27 mouse cellular contexts compared by ENCODE assay signal in the genomic region with DNA sequence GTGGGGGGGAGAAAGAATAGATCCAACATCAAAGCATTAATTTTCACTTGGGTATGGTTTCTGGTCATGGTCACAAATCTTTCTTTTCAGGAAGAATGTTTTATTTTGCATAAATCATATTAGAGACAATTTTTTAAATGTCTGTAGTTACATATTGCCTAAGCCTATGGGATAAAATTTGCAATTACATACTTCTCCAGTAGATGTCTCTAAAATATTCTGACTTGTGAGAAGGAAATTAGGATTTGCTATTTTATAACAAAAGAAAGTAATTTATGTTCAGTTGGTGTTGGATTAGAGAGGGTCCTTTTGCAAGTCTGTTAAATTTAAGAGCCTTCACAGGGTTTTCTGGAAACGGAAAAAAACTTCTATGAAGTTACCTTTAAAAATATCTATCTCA. TPM values are rescaled to one million over a fixed set of nuclear protein-coding genes. Genes with fewer than 3 reads are reported as not detected.
A peak's percentile ranks its signal among the peaks of the same experiment; 100 is the strongest.
DNase-seq lines count a peak whose midpoint lies in the region; ATAC-seq and TF ChIP-seq lines count a peak whose summit lies in the region.
"Had no signal": no experiment of that assay in that cellular context is flagged by ENCODE, and none has a peak within 500 bp of the region (broad histone marks: within the 10 kb centered on the region; RNA-seq: fewer than 3 reads in every experiment).

No protein-coding gene starts in this region.

- WGBS in hindbrain, postnatal 0 days: 69% methylated on average over 1 of the region's 1 CpGs
- 77% methylated on average over 1 of the region's 1 CpGs for WGBS in hindbrain, embryonic 10.5 days
- WGBS in midbrain, embryonic 14.5 days: 78% methylated on average over 1 of the region's 1 CpGs
- WGBS in midbrain, embryonic 15.5 days: 64% methylated on average over 1 of the region's 1 CpGs

- H3K9ac ChIP-seq in hindbrain, postnatal 0 days (replicated peaks; ENCODE audit: low read length): no peak overlapping the region
- no peak overlapping the region for H3K9ac ChIP-seq in midbrain, embryonic 14.5 days (replicated peaks; ENCODE audit: low read length)
- no peak overlapping the region for H3K9ac ChIP-seq in midbrain, embryonic 15.5 days
- H3K9ac ChIP-seq: embryonic facial prominence, embryonic 12.5 days; forebrain, embryonic 15.5 days; heart, embryonic 13.5 days; hindbrain, embryonic 15.5 days; kidney, embryonic 15.5 days; liver, embryonic 15.5 days had no signal

- ATAC-seq in hindbrain, postnatal 0 days: no peak
- ATAC-seq in midbrain, embryonic 14.5 days (ENCODE audit: low FRiP score, low TSS enrichment): no peak
- ATAC-seq in midbrain, embryonic 15.5 days (replicated peaks): no peak
- ATAC-seq: forebrain, embryonic 15.5 days; intestine, embryonic 16.5 days had no signal

- peak; percentile 20 for TF ChIP-seq CTCF in hindbrain, postnatal 0 days (IDR thresholded peaks at IDR 0.05; ENCODE audit: low read depth)

- no peaks in the 10 kb centered on the region for H3K36me3 ChIP-seq in hindbrain, postnatal 0 days (ENCODE audit: insufficient read depth, low read length)
- H3K36me3 ChIP-seq in hindbrain, embryonic 10.5 days: no peaks in the 10 kb centered on the region
- no peaks in the 10 kb centered on the region for H3K36me3 ChIP-seq in midbrain, embryonic 14.5 days (ENCODE audit: control insufficient read depth, insufficient read depth, low read length)
- no peaks in the 10 kb centered on the region for H3K36me3 ChIP-seq in midbrain, embryonic 15.5 days (replicated peaks)
- H3K36me3 ChIP-seq: embryonic facial prominence, embryonic 12.5 days; forebrain, embryonic 15.5 days; heart, embryonic 13.5 days; hindbrain, embryonic 15.5 days; kidney, embryonic 15.5 days; limb, embryonic 10.5 days; liver, embryonic 15.5 days had no signal

- no peak overlapping the region for H3K4me2 ChIP-seq in hindbrain, postnatal 0 days (ENCODE audit: low read depth, low read length)
- no peak overlapping the region for H3K4me2 ChIP-seq in midbrain, embryonic 14.5 days (ENCODE audit: low read length)
- H3K4me2 ChIP-seq in midbrain, embryonic 15.5 days: no peak overlapping the region
- H3K4me2 ChIP-seq: embryonic facial prominence, embryonic 12.5 days; forebrain, embryonic 15.5 days; heart, embryonic 13.5 days; hindbrain, embryonic 15.5 days; kidney, embryonic 15.5 days; liver, embryonic 15.5 days had no signal

- no peaks in the 10 kb centered on the region for H3K4me1 ChIP-seq in hindbrain, postnatal 0 days (ENCODE audit: insufficient read depth, low read length)
- no peaks in the 10 kb centered on the region for H3K4me1 ChIP-seq in hindbrain, embryonic 10.5 days (replicated peaks)
- H3K4me1 ChIP-seq in midbrain, embryonic 14.5 days (ENCODE audit: control insufficient read depth, insufficient read depth, low read length): peaks cover 2% of the 10 kb centered on the region; the same call in 1 of the 2 replicates
- H3K4me1 ChIP-seq in midbrain, embryonic 15.5 days: peaks cover 2% of the 10 kb centered on the region; the same call in 1 of the 2 replicates
- H3K4me1 ChIP-seq: embryonic facial prominence, embryonic 12.5 days; heart, embryonic 13.5 days; hindbrain, embryonic 15.5 days; kidney, embryonic 15.5 days; limb, embryonic 10.5 days; liver, embryonic 15.5 days had no signal

- H3K27me3 ChIP-seq in hindbrain, postnatal 0 days (ENCODE audit: insufficient read depth, low read length): no peaks in the 10 kb centered on the region
- no peaks in the 10 kb centered on the region for H3K27me3 ChIP-seq in hindbrain, embryonic 10.5 days (ENCODE audit: insufficient read depth, poor library complexity, severe bottlenecking)
- no peaks in the 10 kb centered on the region for H3K27me3 ChIP-seq in midbrain, embryonic 14.5 days (ENCODE audit: control insufficient read depth, insufficient read depth, low read length)
- no peaks in the 10 kb centered on the region for H3K27me3 ChIP-seq in midbrain, embryonic 15.5 days (replicated peaks)
- H3K27me3 ChIP-seq: embryonic facial prominence, embryonic 12.5 days; forebrain, embryonic 15.5 days; heart, embryonic 13.5 days; hindbrain, embryonic 15.5 days; kidney, embryonic 15.5 days; liver, embryonic 15.5 days had no signal

- H3K9me3 ChIP-seq in hindbrain, postnatal 0 days (ENCODE audit: low read length): no peaks in the 10 kb centered on the region
- no peaks in the 10 kb centered on the region for H3K9me3 ChIP-seq in hindbrain, embryonic 10.5 days
- no peaks in the 10 kb centered on the region for H3K9me3 ChIP-seq in midbrain, embryonic 14.5 days (ENCODE audit: control insufficient read depth, low read length)
- H3K9me3 ChIP-seq in midbrain, embryonic 15.5 days: no peaks in the 10 kb centered on the region
- H3K9me3 ChIP-seq: embryonic facial prominence, embryonic 12.5 days; forebrain, embryonic 15.5 days; heart, embryonic 13.5 days; hindbrain, embryonic 15.5 days; kidney, embryonic 15.5 days; limb, embryonic 10.5 days; liver, embryonic 15.5 days had no signal

- no peak overlapping the region for H3K4me3 ChIP-seq in hindbrain, postnatal 0 days (ENCODE audit: low read length)
- H3K4me3 ChIP-seq in hindbrain, embryonic 10.5 days: no peak overlapping the region
- no peak overlapping the region for H3K4me3 ChIP-seq in midbrain, embryonic 14.5 days (replicated peaks; ENCODE audit: low read depth, low read length)
- no peak overlapping the region for H3K4me3 ChIP-seq in midbrain, embryonic 15.5 days
- H3K4me3 ChIP-seq: embryonic facial prominence, embryonic 12.5 days; forebrain, embryonic 15.5 days; heart, embryonic 13.5 days; hindbrain, embryonic 15.5 days; kidney, embryonic 15.5 days; limb, embryonic 10.5 days; liver, embryonic 15.5 days had no signal

- no peak overlapping the region for H3K27ac ChIP-seq in hindbrain, postnatal 0 days
- no peak overlapping the region for H3K27ac ChIP-seq in hindbrain, embryonic 10.5 days
- no peak overlapping the region for H3K27ac ChIP-seq in midbrain, embryonic 14.5 days (replicated peaks; ENCODE audit: low read depth, low read length)
- H3K27ac ChIP-seq in midbrain, embryonic 15.5 days: no peak overlapping the region
- H3K27ac ChIP-seq: embryonic facial prominence, embryonic 12.5 days; forebrain, embryonic 15.5 days; heart, embryonic 13.5 days; hindbrain, embryonic 15.5 days; kidney, embryonic 15.5 days; limb, embryonic 10.5 days; liver, embryonic 15.5 days; macrophage had no signal

- DNase-seq in hindbrain, postnatal 0 days (ENCODE audit: low spot score): peak; percentile 12
- DNase-seq in hindbrain, embryonic 10.5 days (ENCODE audit: low spot score): no peak
- DNase-seq in midbrain, embryonic 14.5 days: peak; percentile 51
- DNase-seq in brain, adult 2 months (ENCODE audit: low read depth, low spot score): peak; percentile 2
- DNase-seq in thymus, adult 18-20 months: no peak
- no peak for DNase-seq in right cerebral cortex, postnatal 14 days
- DNase-seq: adrenal gland, postnatal 25 days; cerebellum, adult 11-12 months; cerebellum, postnatal 10 days; gastrocnemius, postnatal 14 days; heart, adult 18-20 months; kidney, postnatal 4 days; liver; right cerebral cortex, postnatal 25 days; spleen, adult 18-20 months; thymus, postnatal 25 days had no signal

RNA-seq across cellular contexts. Expression of a gene that starts 39.0 kb away (rescaled TPM):
- total RNA-seq in hindbrain, postnatal 0 days (2014; rRNA removed): 0.58 and 1.9 TPM in 2 replicates
- polyA plus RNA-seq in hindbrain, postnatal 0 days (2015; fragmentation: Nextera tagmentation; extraction: Ambion mirVana): 0.82 and 1.1 TPM in 2 replicates
- polyA plus RNA-seq in hindbrain, embryonic 10.5 days (2016; fragmentation: Nextera tagmentation; extraction: Ambion mirVana): 3.2 and 5.5 TPM in 2 replicates
- 0.72 and 3.5 TPM in 2 replicates for polyA plus RNA-seq in midbrain, embryonic 14.5 days (2014; fragmentation: Nextera tagmentation; extraction: Ambion mirVana)
- 1.9 and 2.0 TPM in 2 replicates for polyA plus RNA-seq in midbrain, embryonic 15.5 days (2015; fragmentation: Nextera tagmentation; extraction: Ambion mirVana)
- total RNA-seq: left cerebral cortex, adult 8-10 months had no signal

Comparison
In these comparisons a context has a peak if more than half of its experiments do, and no peak if none do; other contexts are left out.
1. DNase-seq: peak in hindbrain, postnatal 0 days (single experiment), midbrain, embryonic 14.5 days (single experiment) and brain, adult 2 months (single experiment); none in hindbrain, embryonic 10.5 days (single experiment), thymus, adult 18-20 months (0 of 2) and right cerebral cortex, postnatal 14 days (single experiment).